Comparison of ENCODE assay signal across 12 mouse cellular contexts in the genomic region with DNA sequence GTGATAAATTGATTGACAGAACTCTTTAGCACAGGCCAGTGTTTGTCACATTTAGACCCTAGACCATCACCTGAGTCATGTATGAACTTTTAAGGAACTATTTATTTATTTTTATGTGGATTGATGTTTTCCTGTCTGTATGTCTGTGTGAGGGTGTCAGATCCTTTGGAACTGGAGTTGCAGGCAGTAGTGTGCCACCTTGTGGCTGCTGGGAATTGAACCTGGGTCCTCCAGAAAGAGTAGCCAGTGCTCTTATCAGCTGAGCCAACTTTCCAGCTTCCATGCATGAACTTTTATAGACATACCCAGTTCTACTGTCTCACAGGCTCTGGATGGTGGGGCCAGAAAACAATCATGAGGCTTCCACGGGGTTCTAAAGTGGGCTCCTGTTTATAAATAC.
DNase-seq lines count a peak whose midpoint lies in the region; ATAC-seq lines count a peak whose summit lies in the region.
"Had no signal": no experiment of that assay in that cellular context is flagged by ENCODE, and none has a peak within 500 bp of the region (broad histone marks: within the 10 kb centered on the region; RNA-seq: fewer than 3 reads in every experiment).

No protein-coding gene starts in this region.

- H3K27me3 ChIP-seq in kidney, embryonic 16.5 days (ENCODE audit: insufficient read depth, low read length) = no peaks in the 10 kb centered on the region
- H3K27me3 ChIP-seq in midbrain, embryonic 11.5 days (ENCODE audit: control insufficient read depth, insufficient read depth, low read length) = no peaks in the 10 kb centered on the region
- H3K27me3 ChIP-seq: midbrain, embryonic 13.5 days had no signal

- H3K9me3 ChIP-seq in kidney, embryonic 16.5 days (ENCODE audit: low read length) = no peaks in the 10 kb centered on the region
- no peaks in the 10 kb centered on the region for H3K9me3 ChIP-seq in midbrain, embryonic 11.5 days (ENCODE audit: control insufficient read depth, low read length)
- H3K9me3 ChIP-seq: midbrain, embryonic 13.5 days had no signal

- H3K27ac ChIP-seq in kidney, embryonic 16.5 days (ENCODE audit: low read length) = no peak overlapping the region
- no peak overlapping the region for H3K27ac ChIP-seq in midbrain, embryonic 11.5 days (ENCODE audit: low read depth, low read length)
- H3K27ac ChIP-seq: midbrain, embryonic 13.5 days had no signal

- WGBS in kidney, embryonic 16.5 days = 52% methylated on average over 1 of the region's 1 CpGs
- WGBS in midbrain, embryonic 11.5 days = 56% methylated on average over 1 of the region's 1 CpGs

- ATAC-seq in kidney, embryonic 16.5 days (ENCODE audit: low FRiP score, low TSS enrichment) = no peak
- no peak for ATAC-seq in midbrain, embryonic 11.5 days (ENCODE audit: low FRiP score)
- ATAC-seq: midbrain, embryonic 13.5 days had no signal

- DNase-seq in cerebellum, postnatal 10 days = peak; percentile 42 to 50
- DNase-seq in cerebellum, adult 9-11 months = no peak
- peak; percentile 21 to 33 for DNase-seq in kidney, postnatal 25 days
- DNase-seq in 416B (ENCODE audit: low read depth) = peak; percentile 25
- DNase-seq in adipocyte (ENCODE audit: low spot score) = peak; percentile 51
- DNase-seq in right cerebral cortex, postnatal 10 days (ENCODE audit: low spot score in 2 of 2) = no peak
- DNase-seq in midbrain, embryonic 11.5 days (ENCODE audit: low spot score, missing footprints) = no peak
- DNase-seq: cerebellum, adult 8-10 months; thymus, postnatal 4 days had no signal

- no peak overlapping the region for H3K4me2 ChIP-seq in kidney, embryonic 16.5 days (replicated peaks; ENCODE audit: low read depth, low read length)
- no peak overlapping the region for H3K4me2 ChIP-seq in midbrain, embryonic 11.5 days
- H3K4me2 ChIP-seq: heart, embryonic 11.5 days; midbrain, embryonic 13.5 days had no signal

- H3K9ac ChIP-seq in kidney, embryonic 16.5 days (replicated peaks; ENCODE audit: low read length) = no peak overlapping the region
- no peak overlapping the region for H3K9ac ChIP-seq in midbrain, embryonic 11.5 days (ENCODE audit: low read length)
- H3K9ac ChIP-seq: midbrain, embryonic 13.5 days had no signal

- peaks cover 10% of the 10 kb centered on the region; the same call in 1 of the 2 replicates for H3K4me1 ChIP-seq in kidney, embryonic 16.5 days (ENCODE audit: insufficient read depth, low read length)
- peaks cover 4% of the 10 kb centered on the region; the same call in 1 of the 2 replicates for H3K4me1 ChIP-seq in midbrain, embryonic 11.5 days (ENCODE audit: control insufficient read depth, insufficient read depth, low read length)

- no peaks in the 10 kb centered on the region for H3K36me3 ChIP-seq in kidney, embryonic 16.5 days (ENCODE audit: insufficient read depth, low read length)
- H3K36me3 ChIP-seq in midbrain, embryonic 11.5 days (ENCODE audit: control insufficient read depth, insufficient read depth, low read length) = no peaks in the 10 kb centered on the region
- H3K36me3 ChIP-seq: midbrain, embryonic 13.5 days had no signal

- no peak overlapping the region for H3K4me3 ChIP-seq in kidney, embryonic 16.5 days (ENCODE audit: low read length)
- no peak overlapping the region for H3K4me3 ChIP-seq in midbrain, embryonic 11.5 days (ENCODE audit: low read depth, low read length)
- H3K4me3 ChIP-seq: midbrain, embryonic 13.5 days had no signal

Comparison
In these comparisons a context has a peak if more than half of its experiments do, and no peak if none do; other contexts are left out.
1. DNase-seq: peak in cerebellum, postnatal 10 days (2 of 2), kidney, postnatal 25 days (2 of 2), 416B (single experiment) and adipocyte (single experiment); none in cerebellum, adult 9-11 months (single experiment), right cerebral cortex, postnatal 10 days (0 of 2) and midbrain, embryonic 11.5 days (single experiment).